Mouse (Mus musculus): Measurements from ENCODE around the gene Rps28. TPM values are rescaled to one million over a fixed set of nuclear protein-coding genes. Genes with fewer than 3 reads are reported as not detected.
"Not testable (repeated sequence)": the region's sequence is repeated elsewhere in the genome, so short reads cannot be mapped to it uniquely, and the experiment has no call there.

Rps28 gene
- 887 to 1,482 TPM (median 1,008 TPM) in 3 replicates for total RNA-seq (2017)

- ATAC-seq (replicated peaks; ENCODE audit: insufficient number of reproducible peaks, low FRiP score, low TSS enrichment, poor library complexity, severe bottlenecking) = peak; percentile 95
Observed at GRCm38 (mm10) chr17:33824084-33824996, at the start of gene Rps28, which contains the start of gene Ndufa7. Gene Rps28, minus strand, starts transcription at chr17:33824562. Gene Ndufa7, plus strand, starts transcription at chr17:33824572.

- ATAC-seq (replicated peaks; ENCODE audit: insufficient number of reproducible peaks, low FRiP score, low TSS enrichment, poor library complexity, severe bottlenecking) = not testable (repeated sequence)
Observed at GRCm38 (mm10) chr17:33873537-33873936, 49.2 kb upstream of the Rps28 start, which contains the start of gene Gm7029. Gene Gm7029, plus strand, starts transcription at chr17:33873837.

- peak; percentile 90 for ATAC-seq (replicated peaks; ENCODE audit: insufficient number of reproducible peaks, low FRiP score, low TSS enrichment, poor library complexity, severe bottlenecking)
Observed at GRCm38 (mm10) chr17:33865330-33866030, 41.1 kb upstream of the Rps28 start.

- no peak for ATAC-seq (replicated peaks; ENCODE audit: insufficient number of reproducible peaks, low FRiP score, low TSS enrichment, poor library complexity, severe bottlenecking)
Observed at GRCm38 (mm10) chr17:33857816-33858215, 33.5 kb upstream of the Rps28 start.

GRCm38 (mm10) chr17:33851331-33851730, 27.0 kb upstream of the Rps28 start:
- no peak for ATAC-seq (replicated peaks; ENCODE audit: insufficient number of reproducible peaks, low FRiP score, low TSS enrichment, poor library complexity, severe bottlenecking)

- ATAC-seq (replicated peaks; ENCODE audit: insufficient number of reproducible peaks, low FRiP score, low TSS enrichment, poor library complexity, severe bottlenecking) = no peak
Observed at GRCm38 (mm10) chr17:33848139-33848538, 23.8 kb upstream of the Rps28 start.

- no peak for ATAC-seq (replicated peaks; ENCODE audit: insufficient number of reproducible peaks, low FRiP score, low TSS enrichment, poor library complexity, severe bottlenecking)
Observed at GRCm38 (mm10) chr17:33844196-33844595, 19.8 kb upstream of the Rps28 start.

GRCm38 (mm10) chr17:33842966-33843795, 18.8 kb upstream of the Rps28 start, which contains the start of gene Cd320:
Gene Cd320, plus strand, starts transcription at chr17:33843091.
- ATAC-seq (replicated peaks; ENCODE audit: insufficient number of reproducible peaks, low FRiP score, low TSS enrichment, poor library complexity, severe bottlenecking) = peak; percentile 86

GRCm38 (mm10) chr17:33829561-33829960, 5.2 kb upstream of the Rps28 start:
- ATAC-seq (replicated peaks; ENCODE audit: insufficient number of reproducible peaks, low FRiP score, low TSS enrichment, poor library complexity, severe bottlenecking) = no peak

GRCm38 (mm10) chr17:33828892-33829291, 4.5 kb upstream of the Rps28 start:
- ATAC-seq (replicated peaks; ENCODE audit: insufficient number of reproducible peaks, low FRiP score, low TSS enrichment, poor library complexity, severe bottlenecking) = no peak

GRCm38 (mm10) chr17:33826850-33827249, 2.5 kb upstream of the Rps28 start:
- ATAC-seq (replicated peaks; ENCODE audit: insufficient number of reproducible peaks, low FRiP score, low TSS enrichment, poor library complexity, severe bottlenecking) = no peak

- no peak for ATAC-seq (replicated peaks; ENCODE audit: insufficient number of reproducible peaks, low FRiP score, low TSS enrichment, poor library complexity, severe bottlenecking)
Observed at GRCm38 (mm10) chr17:33825462-33825861, 1.1 kb upstream of the Rps28 start.

GRCm38 (mm10) chr17:33824997-33825330, 602 bp upstream of the Rps28 start:
- ATAC-seq (replicated peaks; ENCODE audit: insufficient number of reproducible peaks, low FRiP score, low TSS enrichment, poor library complexity, severe bottlenecking) = not testable (repeated sequence)

- not testable (repeated sequence) for ATAC-seq (replicated peaks; ENCODE audit: insufficient number of reproducible peaks, low FRiP score, low TSS enrichment, poor library complexity, severe bottlenecking)
Observed at GRCm38 (mm10) chr17:33823171-33823570, 1.2 kb downstream of the Rps28 start.

GRCm38 (mm10) chr17:33822436-33822959, 1.9 kb downstream of the Rps28 start:
- no peak for ATAC-seq (replicated peaks; ENCODE audit: insufficient number of reproducible peaks, low FRiP score, low TSS enrichment, poor library complexity, severe bottlenecking)

- ATAC-seq (replicated peaks; ENCODE audit: insufficient number of reproducible peaks, low FRiP score, low TSS enrichment, poor library complexity, severe bottlenecking) = peak; percentile 7; the same call in 1 of the 2 replicates
Observed at GRCm38 (mm10) chr17:33817969-33818643, 6.3 kb downstream of the Rps28 start.

- peak; percentile 72 for ATAC-seq (replicated peaks; ENCODE audit: insufficient number of reproducible peaks, low FRiP score, low TSS enrichment, poor library complexity, severe bottlenecking)
Observed at GRCm38 (mm10) chr17:33817184-33817968, 7.0 kb downstream of the Rps28 start.
